Mouse (Mus musculus) spleen, adult 2 months (tissue): ENCODE measurements around the gene Nol6. TPM values are rescaled to one million over a fixed set of nuclear protein-coding genes. Genes with fewer than 3 reads are reported as not detected.

Experiments
- DNase-seq, 2 experiments: peaks; one replicate each; pipeline versions ENCODE4 v3.0.0 to v3.0.0-alpha.2; 2012 to 2021; ENCODE audit warnings: low spot score in 2 of 2, low read depth in 1 of 2
- H3K27ac ChIP-seq: fragments of 200-500 bp; 2 replicates; pipeline ENCODE4 v1.5.1; 2012; ENCODE audit warnings: low read length, inconsistent platforms; ENCODE audit not compliant: insufficient read depth
- H3K27me3 ChIP-seq: fragments of 200-500 bp; 2 replicates; pipeline ENCODE4 v1.6.1; 2012; ENCODE audit warnings: mild to moderate bottlenecking, moderate library complexity, low read length, inconsistent platforms; ENCODE audit not compliant: control insufficient read depth, insufficient read depth
- H3K36me3 ChIP-seq: fragments of 200-500 bp; 2 replicates; pipeline ENCODE4 v1.6.1; 2012; ENCODE audit warnings: mild to moderate bottlenecking, low read length, inconsistent platforms; ENCODE audit not compliant: control insufficient read depth, insufficient read depth
- H3K4me1 ChIP-seq: fragments of 200-500 bp; 2 replicates; pipeline ENCODE4 v1.6.1; 2011; ENCODE audit warnings: inconsistent platforms; ENCODE audit not compliant: control insufficient read depth, insufficient read depth, insufficient read length
- H3K4me3 ChIP-seq: fragments of 200-500 bp; 2 replicates; pipeline ENCODE4 v1.5.1; 2011; ENCODE audit warnings: mild to moderate bottlenecking, inconsistent platforms; ENCODE audit not compliant: insufficient read depth, insufficient read length; ENCODE audit errors: extremely low read depth
- CTCF ChIP-seq: fragments of 200-500 bp; IDR thresholded peaks from 2 replicates; pipeline ENCODE4 v1.5.1; 2011; ENCODE audit warnings: mild to moderate bottlenecking, inconsistent platforms; ENCODE audit not compliant: insufficient read depth, insufficient read length, insufficient replicate concordance; ENCODE audit errors: extremely low read depth
- POLR2A ChIP-seq: fragments of 200-500 bp; IDR thresholded peaks from 2 replicates; pipeline ENCODE4 v1.6.1; 2011; ENCODE audit warnings: low read depth, low read length, inconsistent platforms
- WGBS: fragments of 180-500 bp; shearing (Covaris S2); methylation state at CpG from one replicate; pipeline ENCODE4 v1.1.7; 2018; 5-methylcytosine and 5-hydroxymethylcytosine counted together
- polyA plus RNA-seq: library from polyadenylated mRNA; depleted of rRNA; stranded (reverse); fragments of >200 nt; gene quantifications from 2 replicates; pipeline ENCODE4 v1.2.3, GENCODE M21; 2012

Gene Nol6
- polyA plus RNA-seq, 1 experiment = 30.4 TPM

- WGBS = 92% methylated on average over 3 of the region's 3 CpGs
- TF ChIP-seq POLR2A = no peak
- no peak for TF ChIP-seq CTCF
Measured at GRCm38 (mm10) chr4:41153146-41153545, 28.9 kb upstream of the Nol6 start.

GRCm38 (mm10) chr4:41151186-41151585, 26.9 kb upstream of the Nol6 start:
- no peak for DNase-seq

More at GRCm38 (mm10) chr4:41153146-41153545, 28.9 kb upstream of the Nol6 start:
- no peak for DNase-seq
- H3K27ac ChIP-seq = no peak overlapping the region
- H3K4me3 ChIP-seq = no peak overlapping the region
- no peaks in the 10 kb centered on the region for H3K36me3 ChIP-seq
- peaks cover 2% of the 10 kb centered on the region for H3K4me1 ChIP-seq
- H3K27me3 ChIP-seq = no peaks in the 10 kb centered on the region

GRCm38 (mm10) chr4:41149891-41150290, 25.6 kb upstream of the Nol6 start:
- Histone ChIP-seq H3K27ac (no peak overlapping the region), H3K36me3 (no peaks in the 10 kb centered on the region), H3K4me1 (peaks cover 2% of the 10 kb centered on the region), H3K4me3 (no peak overlapping the region), H3K27me3 (no peaks in the 10 kb centered on the region)
- TF ChIP-seq CTCF = no peak
- TF ChIP-seq POLR2A = no peak
- 66% methylated on average over 3 of the region's 3 CpGs for WGBS
- no peak for DNase-seq

More at GRCm38 (mm10) chr4:41151186-41151585, 26.9 kb upstream of the Nol6 start:
- 91% methylated on average over 7 of the region's 7 CpGs for WGBS
- H3K36me3 ChIP-seq = no peaks in the 10 kb centered on the region
- H3K27me3 ChIP-seq = no peaks in the 10 kb centered on the region
- peaks cover 2% of the 10 kb centered on the region for H3K4me1 ChIP-seq
- H3K4me3 ChIP-seq = no peak overlapping the region
- TF ChIP-seq POLR2A = no peak
- TF ChIP-seq CTCF = no peak
- no peak overlapping the region for H3K27ac ChIP-seq

- no peaks in the 10 kb centered on the region; the same call in 1 of the 2 replicates for H3K36me3 ChIP-seq
- no peak overlapping the region for H3K4me3 ChIP-seq
- no peak overlapping the region for H3K27ac ChIP-seq
- TF ChIP-seq CTCF (no peak), POLR2A (no peak)
- DNase-seq = no peak
- peaks cover 12% of the 10 kb centered on the region; the same call in 1 of the 2 replicates for H3K4me1 ChIP-seq
- no peaks in the 10 kb centered on the region for H3K27me3 ChIP-seq
- WGBS = 83% methylated on average over 2 of the region's 2 CpGs
Measured at GRCm38 (mm10) chr4:41142601-41143000, 18.3 kb upstream of the Nol6 start.

- no peak for DNase-seq
- Histone ChIP-seq H3K4me3 (no peak overlapping the region), H3K27ac (peak overlapping the region; percentile 10)
Measured at GRCm38 (mm10) chr4:41140174-41140875, 16.1 kb upstream of the Nol6 start.

GRCm38 (mm10) chr4:41136811-41137210, 12.6 kb upstream of the Nol6 start:
- DNase-seq = no peak
- H3K4me3 ChIP-seq = peak overlapping the region; percentile 98
- 1% methylated on average over 8 of the region's 8 CpGs for whole genome bisulfite sequencing
- no peaks in the 10 kb centered on the region for H3K36me3 ChIP-seq
- peak overlapping the region; percentile 92 for H3K27ac ChIP-seq
- H3K27me3 ChIP-seq = no peaks in the 10 kb centered on the region
- TF ChIP-seq CTCF = no peak
- H3K4me1 ChIP-seq = peaks cover 9% of the 10 kb centered on the region; the same call in 1 of the 2 replicates

More at GRCm38 (mm10) chr4:41140174-41140875, 16.1 kb upstream of the Nol6 start:
- 87% methylated on average over 6 of the region's 6 CpGs for WGBS
- TF ChIP-seq CTCF (no peak), POLR2A (no peak)
- H3K27me3 ChIP-seq = no peaks in the 10 kb centered on the region
- peaks cover 12% of the 10 kb centered on the region; the same call in 1 of the 2 replicates for H3K4me1 ChIP-seq
- H3K36me3 ChIP-seq = no peaks in the 10 kb centered on the region; the same call in 1 of the 2 replicates

GRCm38 (mm10) chr4:41136454-41136805, 12.2 kb upstream of the Nol6 start:
- Histone ChIP-seq H3K4me3 (peak overlapping the region; percentile 98), H3K27me3 (no peaks in the 10 kb centered on the region), H3K36me3 (no peaks in the 10 kb centered on the region), H3K4me1 (peaks cover 9% of the 10 kb centered on the region; the same call in 1 of the 2 replicates), H3K27ac (peak overlapping the region; percentile 92)
- 0% methylated on average over 4 of the region's 4 CpGs for WGBS
- TF ChIP-seq CTCF (no peak), POLR2A (no peak)
- DNase-seq = no peak
